Mouse (Mus musculus): ENCODE results near the gene Kynu.

DNA sequence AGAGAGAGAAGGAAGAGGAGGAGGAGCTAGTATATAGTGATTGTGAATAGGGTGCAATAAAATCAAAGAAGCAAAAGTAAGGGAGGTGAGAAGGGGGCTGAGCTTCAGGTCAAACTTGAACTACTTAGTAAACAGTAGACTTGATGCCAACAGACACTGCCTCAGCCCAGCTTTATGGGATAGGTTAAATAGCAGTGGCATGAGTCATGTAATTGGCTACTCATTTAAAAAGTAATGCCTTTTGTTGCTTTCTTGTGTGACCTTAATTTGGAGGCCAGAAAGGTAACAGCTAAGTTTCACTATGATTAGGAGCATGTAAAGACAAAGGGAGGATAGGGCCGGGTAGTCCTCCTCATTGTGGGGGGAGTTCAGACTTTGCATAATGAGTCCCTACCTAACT is 13.3 kb downstream of the Kynu start:
- no peak for TF ChIP-seq POLR2A (IDR thresholded peaks at IDR 0.05; ENCODE audit: low read depth, low read length)
- no peak for TF ChIP-seq CTCF (conservative IDR thresholded peaks at IDR 0.05; ENCODE audit: insufficient read depth, insufficient read length, low read depth, low read length)

Data from kidney, adult 2 months (tissue).